Mouse (Mus musculus): Measurements from ENCODE around the gene Cdk15.

Gene Cdk15

GRCm38 (mm10) chr1:59285880-59286279 is 29.2 kb downstream of the Cdk15 start:
- no peak for DNase-seq

- no peak for DNase-seq
These were observed 29.7 kb downstream of the Cdk15 start for GRCm38 (mm10) chr1:59286316-59286850.

- DNase-seq: no peak
These were observed 31.0 kb downstream of the Cdk15 start for GRCm38 (mm10) chr1:59287733-59288132.

- no peak for DNase-seq
These were observed 34.9 kb downstream of the Cdk15 start for GRCm38 (mm10) chr1:59291652-59292051.

GRCm38 (mm10) chr1:59295769-59296168 is 39.1 kb downstream of the Cdk15 start:
- no peak for DNase-seq

- no peak for DNase-seq
These were observed 40.5 kb downstream of the Cdk15 start for GRCm38 (mm10) chr1:59297167-59297566.

- DNase-seq: no peak
These were observed 41.9 kb downstream of the Cdk15 start for GRCm38 (mm10) chr1:59298491-59299090.

- no peak for DNase-seq
These were observed 50.6 kb downstream of the Cdk15 start for GRCm38 (mm10) chr1:59307310-59307709.

- DNase-seq: no peak
These were observed 54.7 kb downstream of the Cdk15 start for GRCm38 (mm10) chr1:59311292-59311885.

- DNase-seq: no peak
These were observed 55.8 kb downstream of the Cdk15 start for GRCm38 (mm10) chr1:59312187-59313153.

- DNase-seq: no peak
These were observed 56.6 kb downstream of the Cdk15 start for GRCm38 (mm10) chr1:59313154-59313940.

GRCm38 (mm10) chr1:59315057-59315807 is 58.5 kb downstream of the Cdk15 start:
- no peak for DNase-seq

GRCm38 (mm10) chr1:59316031-59316385 is 59.3 kb downstream of the Cdk15 start:
- DNase-seq: no peak

GRCm38 (mm10) chr1:59316386-59317051 is 59.8 kb downstream of the Cdk15 start:
- no peak for DNase-seq

GRCm38 (mm10) chr1:59317397-59317796 is 60.7 kb downstream of the Cdk15 start:
- DNase-seq: no peak

- DNase-seq: no peak
These were observed 62.2 kb downstream of the Cdk15 start for GRCm38 (mm10) chr1:59318878-59319277.

- DNase-seq: no peak
These were observed 64.6 kb downstream of the Cdk15 start for GRCm38 (mm10) chr1:59321076-59321879.

GRCm38 (mm10) chr1:59321880-59322836 is 65.5 kb downstream of the Cdk15 start:
- peak; percentile 50 for DNase-seq

- no peak for DNase-seq
These were observed 70.2 kb downstream of the Cdk15 start for GRCm38 (mm10) chr1:59326854-59327395.
